Mouse (Mus musculus): ENCODE data around the gene Agbl1.

Agbl1 gene

DNA sequence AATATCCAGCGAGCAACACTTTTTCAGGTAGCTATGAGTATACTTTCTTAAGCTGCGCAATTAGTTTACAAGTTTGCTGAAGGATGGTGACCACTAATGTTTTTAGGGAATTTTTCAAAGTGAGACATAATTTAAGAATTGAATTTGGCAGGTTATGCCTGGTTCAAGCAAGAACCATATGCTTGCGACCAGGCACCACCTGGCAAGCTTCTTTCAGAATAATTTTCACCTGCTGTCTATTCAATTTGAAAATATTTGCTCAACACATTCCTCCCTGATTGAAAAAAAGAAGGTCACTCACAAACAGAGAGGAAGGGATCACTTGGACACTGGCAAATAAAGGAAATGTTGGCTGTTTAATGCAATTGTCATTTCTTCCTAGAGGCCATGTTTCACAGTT lies 779.9 kb downstream of the Agbl1 start:
- DNase-seq = no peak

DNA sequence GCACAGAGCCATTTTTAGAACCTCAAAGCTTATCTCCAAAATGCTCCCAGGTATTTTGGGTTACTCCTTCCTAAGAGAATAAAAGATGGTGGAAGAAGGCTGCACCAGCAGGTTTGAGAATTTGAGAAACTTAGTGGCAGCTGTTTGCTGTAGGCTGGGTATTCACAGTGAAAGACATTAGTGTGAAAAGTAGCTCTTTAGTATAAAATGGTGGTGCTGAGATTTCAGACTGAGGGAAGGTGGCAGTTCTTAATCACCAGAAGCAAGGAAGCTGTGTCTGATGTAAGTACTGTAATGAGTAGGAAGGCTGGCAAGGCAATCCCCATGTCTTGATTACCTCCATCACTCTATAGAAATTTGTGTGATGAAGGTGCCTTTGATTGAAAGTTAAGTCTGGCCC lies 799.3 kb downstream of the Agbl1 start:
- no peak for DNase-seq

DNA sequence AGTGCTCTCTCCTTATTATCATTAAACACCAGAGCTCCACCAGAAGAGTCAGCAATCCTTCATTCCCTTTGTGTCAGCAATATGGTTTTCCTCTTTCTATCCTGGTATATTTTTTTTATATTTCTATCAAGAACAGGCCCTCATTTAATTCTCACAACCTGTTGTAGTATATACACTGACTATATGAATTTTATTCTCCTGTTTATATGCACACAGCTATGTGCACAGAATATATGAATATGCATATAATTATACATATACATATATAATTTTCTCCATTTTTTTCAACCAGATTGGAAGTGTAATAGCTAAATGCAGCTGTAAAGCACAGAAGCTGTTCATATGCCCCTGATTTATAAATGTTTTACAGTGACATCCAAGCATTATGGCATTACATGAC lies 846.3 kb downstream of the Agbl1 start:
- DNase-seq = no peak

DNA sequence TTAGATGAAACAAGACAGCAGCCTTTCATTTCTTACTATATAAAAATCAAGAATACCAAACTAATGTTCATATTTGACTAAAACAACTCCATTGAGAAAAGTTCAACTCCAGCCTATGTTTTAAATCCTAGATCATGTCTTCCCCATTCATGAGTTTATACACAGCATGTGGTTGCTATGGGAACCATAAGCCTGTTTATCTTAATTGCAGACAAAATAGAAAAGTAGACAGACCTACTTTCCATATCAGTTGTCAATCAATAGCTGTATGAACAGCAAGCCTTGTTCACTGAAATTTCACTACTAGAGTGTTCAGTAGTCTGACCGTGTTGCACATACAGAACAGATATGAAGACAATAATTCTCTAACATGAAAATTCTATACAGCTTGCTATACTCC lies 857.6 kb downstream of the Agbl1 start:
- no peak for DNase-seq

DNA sequence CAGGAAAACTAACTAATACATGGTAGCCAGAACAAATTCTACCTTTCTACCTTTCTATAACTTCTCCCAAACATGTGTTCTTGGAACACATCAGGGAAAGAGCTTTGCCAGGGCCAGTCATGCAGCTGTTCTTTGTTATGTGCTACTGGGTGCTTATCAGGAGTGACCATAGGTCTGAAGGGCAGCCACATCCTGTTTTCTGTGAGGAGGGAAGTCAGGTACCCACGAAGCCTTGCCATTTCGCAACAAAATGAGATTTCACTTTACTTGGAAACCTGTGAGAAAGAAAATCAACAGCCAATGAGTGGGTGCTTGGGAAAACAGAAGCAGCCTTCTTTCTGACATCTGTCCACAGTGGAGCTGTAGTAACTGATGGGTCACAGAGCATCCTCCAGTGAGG lies 865.5 kb downstream of the Agbl1 start:
- peak; percentile 3 for DNase-seq

DNA sequence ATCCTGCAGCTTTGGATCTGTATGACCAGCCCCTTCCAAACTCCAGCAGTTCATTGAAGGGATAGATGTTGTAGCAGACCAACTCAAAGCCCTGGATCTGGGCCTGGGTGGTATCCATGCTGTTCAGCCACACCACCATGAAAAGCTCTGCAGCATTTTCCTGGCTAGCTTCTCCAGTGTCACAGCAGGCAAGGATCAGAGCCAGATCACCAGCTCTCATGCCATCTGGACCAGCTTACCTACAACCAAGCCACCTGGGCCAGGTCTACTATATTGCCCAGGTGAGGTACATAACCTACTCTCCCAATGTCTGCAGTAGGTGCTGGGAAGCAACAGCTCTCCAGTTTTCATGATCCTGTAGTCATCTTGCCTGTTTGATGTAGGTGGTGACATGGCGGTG lies 884.3 kb downstream of the Agbl1 start:
- DNase-seq = no peak

DNA sequence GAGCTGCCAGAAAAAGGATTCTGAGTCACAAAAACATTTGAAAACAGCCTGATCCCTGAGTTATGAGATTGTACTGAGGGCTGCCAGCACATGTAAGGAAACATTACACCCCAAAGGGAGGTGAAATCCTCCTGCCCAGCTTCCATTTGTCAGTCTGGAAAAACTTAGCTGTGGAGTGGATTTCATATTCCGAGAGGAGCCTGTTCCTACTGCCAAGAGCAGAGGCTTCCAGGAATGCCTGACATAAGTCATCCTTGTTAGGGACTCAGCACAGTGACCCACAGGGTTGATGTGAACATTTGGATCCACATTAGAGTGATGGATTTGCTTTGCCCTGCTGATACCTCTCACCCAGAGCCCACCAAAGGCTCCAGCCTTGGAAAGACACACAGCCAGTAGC lies 899.4 kb downstream of the Agbl1 start:
- DNase-seq = no peak

DNA sequence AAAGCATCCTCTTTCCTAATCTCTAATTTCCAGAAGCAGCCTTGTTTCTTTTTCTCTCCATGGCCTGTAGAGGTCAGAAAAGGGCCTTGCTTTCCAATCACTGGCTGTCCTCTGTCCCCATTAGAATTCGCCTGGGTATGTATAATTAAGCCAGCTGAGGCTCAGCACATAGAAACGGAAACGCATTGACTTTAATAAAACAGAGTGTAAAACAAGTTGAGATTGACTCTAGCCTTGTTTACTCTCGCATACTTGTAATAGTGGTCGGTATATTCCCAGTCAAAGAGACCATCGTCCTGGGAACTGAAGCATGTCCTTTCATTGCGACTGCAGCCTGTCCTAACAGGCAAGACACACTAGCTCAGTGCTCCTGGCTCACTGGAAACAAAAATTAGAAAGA lies 902.3 kb downstream of the Agbl1 start:
- no peak for DNase-seq

DNA sequence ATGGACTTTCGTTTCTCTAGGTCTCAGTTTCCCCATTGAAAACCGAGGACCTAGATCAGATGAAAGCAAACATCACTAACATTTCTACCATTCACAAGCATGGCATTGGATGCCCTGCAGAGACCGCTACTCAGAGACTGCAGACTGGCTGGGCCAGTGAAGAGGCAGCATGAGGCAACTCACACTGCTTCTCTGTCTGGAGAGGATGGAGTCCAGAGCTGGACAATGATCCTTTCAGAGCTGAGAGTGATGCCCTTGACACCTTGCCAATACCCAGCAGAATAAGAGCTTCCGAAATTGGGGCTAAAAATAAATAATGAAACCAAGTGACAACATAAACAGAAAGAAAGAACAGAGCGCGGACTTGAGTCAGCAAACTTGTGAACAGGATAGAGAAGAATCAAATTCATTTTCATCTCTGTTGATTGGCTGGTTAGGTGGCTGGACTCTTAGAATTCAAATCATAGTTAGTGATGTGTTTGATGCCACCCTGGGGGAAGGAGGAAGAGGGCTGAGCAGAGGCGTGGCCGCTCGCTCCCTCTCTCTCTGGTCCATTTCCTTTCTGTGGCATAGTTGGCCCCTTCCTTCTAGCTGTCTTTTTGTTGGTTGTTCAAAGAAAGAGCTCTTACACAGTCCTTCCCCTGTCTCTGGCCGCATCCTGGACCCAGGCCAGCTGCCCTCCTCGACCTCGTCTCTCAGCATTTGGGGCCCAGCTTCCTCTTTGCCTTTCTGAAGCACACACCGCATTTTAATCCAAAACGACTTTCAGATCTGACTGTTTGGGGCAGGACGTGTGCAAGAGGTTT lies 903.1 kb downstream of the Agbl1 start:
- DNase-seq = peak; percentile 30

DNA sequence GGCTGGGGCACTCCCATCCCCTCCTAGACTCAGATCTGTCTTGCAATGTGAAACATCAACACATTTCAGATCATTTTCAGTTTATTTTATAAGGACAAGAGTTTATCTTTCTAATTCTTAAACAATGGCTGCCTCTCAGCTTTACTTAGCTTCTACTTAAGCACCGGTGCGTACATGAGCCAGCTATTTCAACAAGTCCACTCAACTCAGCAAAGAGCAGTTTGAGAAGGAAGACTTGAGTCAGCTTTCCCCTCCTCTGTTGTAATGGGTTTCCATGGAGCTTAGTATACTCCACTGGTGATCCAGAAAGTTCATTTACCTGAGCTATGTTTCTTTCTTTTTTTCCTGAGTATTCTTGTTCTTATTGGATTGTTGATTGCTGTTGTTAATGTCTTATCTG lies 905.2 kb downstream of the Agbl1 start:
- no peak for DNase-seq

DNA sequence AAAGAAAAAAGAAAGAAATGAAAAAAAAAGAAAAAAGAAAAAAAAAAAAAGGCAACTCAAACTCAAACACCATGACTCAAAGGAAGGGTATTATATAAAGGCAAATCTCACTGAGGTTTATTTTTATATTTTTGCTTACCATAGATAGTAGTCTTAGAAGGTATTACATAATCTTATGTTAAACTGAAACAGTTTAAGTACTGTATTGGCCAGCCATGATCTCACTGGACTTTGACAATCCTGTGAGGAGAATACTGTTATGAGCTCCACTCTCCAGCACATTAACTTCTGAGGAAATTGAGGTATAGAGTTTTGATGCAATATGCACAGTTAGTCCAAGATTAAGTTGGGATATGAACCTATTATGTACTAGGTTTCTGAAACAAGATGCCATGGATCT lies 909.0 kb downstream of the Agbl1 start:
- DNase-seq = no peak

DNA sequence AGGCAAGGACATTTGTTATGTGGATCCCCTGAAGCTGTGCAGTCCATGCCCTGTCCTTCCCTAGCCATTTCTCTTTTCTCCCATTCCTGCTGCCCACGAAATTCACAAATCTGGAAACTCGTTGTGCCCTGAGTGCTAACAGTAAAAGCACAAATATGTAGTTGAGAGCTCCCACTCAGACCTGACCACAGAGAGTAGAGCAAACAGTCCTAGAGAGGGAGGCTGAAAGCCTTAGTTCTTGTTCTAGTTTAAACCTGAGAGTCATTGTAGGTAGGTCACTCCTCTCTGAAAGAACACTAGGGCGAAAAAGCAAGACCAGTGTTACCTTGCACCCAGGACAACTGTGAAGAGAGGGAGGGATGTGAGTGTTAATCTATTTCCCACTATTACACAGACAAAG lies 917.8 kb downstream of the Agbl1 start:
- no peak for DNase-seq

DNA sequence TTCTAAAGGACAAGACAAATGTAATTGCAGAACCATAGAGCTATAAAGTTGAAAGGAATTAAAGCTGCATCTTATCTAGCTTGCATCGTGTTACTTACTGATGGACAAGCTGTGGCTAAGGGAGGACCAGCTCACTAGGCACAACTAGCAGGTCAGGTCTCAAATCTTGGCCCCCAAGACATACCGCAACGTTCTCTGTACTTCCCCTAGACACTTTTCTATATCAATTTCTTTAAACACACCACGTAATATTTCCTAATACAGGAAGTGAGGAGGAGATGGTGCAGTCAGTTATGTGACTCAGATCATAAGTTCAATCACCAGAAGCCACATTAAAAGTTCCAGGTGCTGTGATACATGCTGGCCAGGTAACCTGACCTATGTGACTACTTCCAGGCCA lies 919.1 kb downstream of the Agbl1 start:
- DNase-seq = no peak

DNA sequence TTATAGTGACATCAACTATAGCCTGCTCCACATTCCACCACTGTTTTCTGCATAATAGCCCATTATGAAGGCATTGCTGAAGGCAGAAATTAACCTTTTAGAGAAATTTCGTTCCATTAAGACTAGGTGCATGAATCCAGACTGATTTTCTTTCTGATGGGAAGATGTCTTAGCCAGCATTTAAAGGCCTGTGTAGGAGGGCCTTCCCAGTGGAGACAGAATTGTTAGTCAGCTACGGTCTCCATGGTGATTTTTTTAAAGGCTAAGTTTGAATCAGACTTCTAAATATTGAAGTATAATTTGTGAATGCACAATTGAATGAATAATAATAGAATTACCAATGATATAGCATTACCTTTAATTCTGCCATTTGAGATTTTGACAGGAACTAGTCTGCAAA lies 920.2 kb downstream of the Agbl1 start:
- DNase-seq = no peak

DNA sequence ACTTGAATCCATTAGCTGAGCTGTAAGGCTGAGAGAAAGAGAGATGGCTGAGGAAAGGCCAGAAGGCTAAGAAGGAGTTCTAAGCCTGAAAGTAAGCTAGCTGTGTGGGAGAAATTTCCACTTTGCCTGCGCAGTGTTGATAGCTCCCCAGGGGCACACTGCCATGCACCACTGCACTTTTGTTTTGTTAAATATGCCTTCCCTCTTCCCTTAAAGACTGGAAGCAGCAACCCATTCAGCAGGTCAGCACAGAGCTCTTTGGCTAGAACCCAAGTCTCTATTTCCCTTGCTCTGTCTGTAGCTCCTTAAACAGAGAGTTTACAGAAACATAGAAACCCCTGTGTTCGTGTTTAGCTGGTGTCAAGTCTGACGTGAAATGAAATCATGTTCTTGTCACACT lies 922.7 kb downstream of the Agbl1 start:
- no peak for DNase-seq

DNA sequence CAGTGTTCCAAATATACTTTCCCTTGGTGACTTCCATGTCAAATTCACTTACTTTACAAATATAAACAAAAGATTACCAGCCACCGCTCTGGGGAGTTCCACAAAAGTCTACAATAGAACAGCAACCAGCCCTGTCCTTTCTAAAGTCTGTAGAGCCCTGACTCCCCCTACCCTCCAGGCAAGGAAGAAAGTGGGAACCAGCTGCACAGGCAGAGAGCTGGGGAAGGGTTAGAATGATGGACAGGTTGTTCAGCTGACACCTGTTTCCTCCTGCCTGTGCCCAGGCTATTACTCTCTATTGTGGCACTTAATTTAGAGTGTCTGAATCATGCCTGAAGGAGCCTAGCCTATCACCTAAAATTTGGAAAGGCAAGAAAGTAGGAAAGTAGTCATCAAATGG lies 923.2 kb downstream of the Agbl1 start:
- DNase-seq = no peak

DNA sequence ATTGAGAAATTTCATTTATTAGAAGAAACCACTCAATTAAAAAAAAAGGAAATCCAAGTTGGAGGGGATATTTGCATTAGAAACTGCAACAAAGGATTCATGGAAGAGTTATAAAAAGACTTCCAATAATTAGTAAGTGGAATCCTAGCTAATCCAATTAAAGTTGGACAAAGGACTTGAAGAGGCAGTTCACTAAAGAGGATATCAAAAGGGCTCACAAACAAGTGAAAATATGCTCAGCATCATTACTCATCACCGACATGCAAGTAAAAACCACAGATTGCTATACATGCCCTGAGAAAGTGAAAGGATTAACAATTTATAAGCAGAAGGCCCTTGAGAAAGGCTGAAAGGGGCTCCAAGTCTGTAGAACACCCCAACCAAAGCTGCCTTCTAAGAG lies 935.2 kb downstream of the Agbl1 start:
- DNase-seq = no peak
